In the genomic region with DNA sequence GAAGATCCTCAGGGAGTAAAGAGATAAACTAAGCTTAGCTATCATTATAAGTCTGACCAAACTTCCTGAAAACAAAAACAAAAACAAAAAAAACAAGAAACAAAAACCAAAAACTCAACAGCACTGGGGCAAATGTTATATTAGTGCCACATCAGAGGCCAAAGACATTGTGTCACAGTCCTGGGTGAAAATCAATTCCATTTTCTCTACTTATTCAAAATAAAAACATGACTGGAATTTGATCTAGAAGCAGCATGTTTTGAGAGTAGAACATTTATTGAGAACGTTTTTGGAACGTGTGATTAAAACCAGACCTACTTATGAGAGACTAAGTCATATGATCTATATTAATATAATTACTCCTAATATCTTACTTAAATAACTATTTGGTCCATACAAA, we compare ENCODE assay signal across 9 mouse cellular contexts. TPM values are rescaled to one million over a fixed set of nuclear protein-coding genes. Genes with fewer than 3 reads are reported as not detected.
A peak's percentile ranks its signal among the peaks of the same experiment; 100 is the strongest.
DNase-seq lines count a peak whose midpoint lies in the region; ATAC-seq and TF ChIP-seq lines count a peak whose summit lies in the region.
"Had no signal": no experiment of that assay in that cellular context is flagged by ENCODE, and none has a peak within 500 bp of the region (broad histone marks: within the 10 kb centered on the region; RNA-seq: fewer than 3 reads in every experiment).

No protein-coding gene starts in this region.

- H3K27ac ChIP-seq in heart, embryonic 10.5 days, result no peak overlapping the region
- H3K27ac ChIP-seq in ES-Bruce4 (ENCODE audit: insufficient read depth, low read length), result no peak overlapping the region
- H3K27ac ChIP-seq in hindbrain, embryonic 12.5 days, result no peak overlapping the region
- peak overlapping the region; percentile 61; the same call in 1 of the 2 replicates for H3K27ac ChIP-seq in liver, postnatal 0 days (ENCODE audit: low read depth)

- no peak for TF ChIP-seq EP300 in ES-Bruce4 (IDR thresholded peaks at IDR 0.05; ENCODE audit: insufficient read depth, low read depth, low read length)
- no peak for TF ChIP-seq EP300 in liver, postnatal 0 days (IDR thresholded peaks at IDR 0.05; ENCODE audit: low read depth)

- no peak for TF ChIP-seq CTCF in ES-Bruce4 (IDR thresholded peaks at IDR 0.05; ENCODE audit: low read depth, low read length)
- no peak for TF ChIP-seq CTCF in liver, postnatal 0 days (IDR thresholded peaks at IDR 0.05; ENCODE audit: low read depth)

- DNase-seq in heart, embryonic 10.5 days (ENCODE audit: low spot score), result no peak
- DNase-seq in heart, adult 11 months, result no peak
- DNase-seq in liver, postnatal 0 days, result no peak
- DNase-seq in cerebellum, adult 11-12 months, result no peak
- no peak for DNase-seq in thymus, postnatal 0 days (ENCODE audit: low spot score)
- DNase-seq: spleen, adult 18-20 months had no signal

- peak overlapping the region; percentile 59; the same call in 1 of the 2 replicates for H3K4me2 ChIP-seq in hindbrain, embryonic 12.5 days (replicated peaks)
- peak overlapping the region; percentile 77 for H3K4me2 ChIP-seq in liver, postnatal 0 days (ENCODE audit: low read depth, low read length)

- peak overlapping the region; percentile 99; the same call in 1 of the 2 replicates for H3K4me3 ChIP-seq in heart, embryonic 10.5 days
- no peak overlapping the region for H3K4me3 ChIP-seq in ES-Bruce4 (ENCODE audit: low read depth, low read length)
- H3K4me3 ChIP-seq in hindbrain, embryonic 12.5 days, result no peak overlapping the region
- peak overlapping the region; percentile 100 for H3K4me3 ChIP-seq in liver, postnatal 0 days (ENCODE audit: low read depth, low read length)

- peaks cover 27% of the 10 kb centered on the region for H3K4me1 ChIP-seq in heart, embryonic 10.5 days
- H3K4me1 ChIP-seq in ES-Bruce4 (ENCODE audit: control insufficient read depth, insufficient read depth, low read length), result no peaks in the 10 kb centered on the region
- H3K4me1 ChIP-seq in hindbrain, embryonic 12.5 days, result peaks cover 27% of the 10 kb centered on the region
- peaks cover 36% of the 10 kb centered on the region for H3K4me1 ChIP-seq in liver, postnatal 0 days (ENCODE audit: insufficient read depth)

- H3K27me3 ChIP-seq in heart, embryonic 10.5 days (ENCODE audit: insufficient read depth, poor library complexity, severe bottlenecking), result no peaks in the 10 kb centered on the region
- H3K27me3 ChIP-seq in ES-Bruce4 (ENCODE audit: control insufficient read depth, insufficient read depth, low read length, poor library complexity, severe bottlenecking), result no peaks in the 10 kb centered on the region
- H3K27me3 ChIP-seq in hindbrain, embryonic 12.5 days, result no peaks in the 10 kb centered on the region; the same call in 1 of the 2 replicates
- H3K27me3 ChIP-seq in liver, postnatal 0 days (ENCODE audit: insufficient read depth, low read length), result no peaks in the 10 kb centered on the region

- H3K9me3 ChIP-seq in heart, embryonic 10.5 days, result no peaks in the 10 kb centered on the region
- H3K9me3 ChIP-seq in ES-Bruce4 (replicated peaks; ENCODE audit: control insufficient read depth, insufficient read depth, low read length, poor library complexity, severe bottlenecking), result no peaks in the 10 kb centered on the region
- H3K9me3 ChIP-seq in hindbrain, embryonic 12.5 days (replicated peaks), result no peaks in the 10 kb centered on the region
- no peaks in the 10 kb centered on the region for H3K9me3 ChIP-seq in liver, postnatal 0 days (ENCODE audit: low read length)

- peak overlapping the region; percentile 98; the same call in 1 of the 2 replicates for H3K9ac ChIP-seq in ES-Bruce4 (ENCODE audit: low read depth, poor library complexity, severe bottlenecking)
- H3K9ac ChIP-seq in hindbrain, embryonic 12.5 days, result no peak overlapping the region
- peak overlapping the region; percentile 100 for H3K9ac ChIP-seq in liver, postnatal 0 days (replicated peaks)

- TF ChIP-seq POLR2A in ES-Bruce4 (IDR thresholded peaks at IDR 0.05; ENCODE audit: insufficient read depth, low read length), result no peak

- no peak for ATAC-seq in hindbrain, embryonic 12.5 days (ENCODE audit: low FRiP score)
- ATAC-seq in liver, postnatal 0 days, result no peak
- no peak for ATAC-seq in erythroid progenitor cell, adult 5-6 weeks (replicated peaks; ENCODE audit: low FRiP score, poor library complexity, severe bottlenecking)

- 64% methylated on average over 2 of the region's 2 CpGs for WGBS in heart, embryonic 10.5 days
- WGBS in hindbrain, embryonic 12.5 days, result 62% methylated on average over 2 of the region's 2 CpGs
- WGBS in liver, postnatal 0 days (ENCODE audit: insufficient replicate concordance), result 64% methylated on average over 2 of the region's 2 CpGs

- H3K36me3 ChIP-seq in heart, embryonic 10.5 days, result no peaks in the 10 kb centered on the region
- no peaks in the 10 kb centered on the region for H3K36me3 ChIP-seq in ES-Bruce4 (ENCODE audit: control insufficient read depth, insufficient read depth, low read length, poor library complexity, severe bottlenecking)
- no peaks in the 10 kb centered on the region for H3K36me3 ChIP-seq in hindbrain, embryonic 12.5 days
- no peaks in the 10 kb centered on the region for H3K36me3 ChIP-seq in liver, postnatal 0 days (replicated peaks; ENCODE audit: insufficient read depth, low read length)

RNA-seq across cellular contexts. Expression of gene Tmem131, which starts 6.5 kb away (rescaled TPM):
- 9.2 and 12.1 TPM in 2 replicates for polyA plus RNA-seq in heart, embryonic 10.5 days (2016; fragmentation: Nextera tagmentation; extraction: Ambion mirVana)
- 77.1 and 77.7 TPM in 2 replicates for polyA plus RNA-seq in ES-Bruce4 (2011; ENCODE audit: insufficient read depth, insufficient read length, low read depth, missing spikeins)
- 18.2 and 21.1 TPM in 2 replicates for polyA plus RNA-seq in hindbrain, embryonic 12.5 days (2016; fragmentation: Nextera tagmentation; extraction: Ambion mirVana)
- 4.8 and 6.1 TPM in 2 replicates for polyA plus RNA-seq in liver, postnatal 0 days (2015; fragmentation: Nextera tagmentation; extraction: Ambion mirVana)
- total RNA-seq in erythroid progenitor cell, adult 5-6 weeks (2015; ENCODE audit: low replicate concordance), result 128 and 139 TPM in 2 replicates
- total RNA-seq in erythroid progenitor cell, adult 5-6 weeks (2017; ENCODE audit: low replicate concordance), result 80.9 and 83.9 TPM in 2 replicates
- 13.6 and 15.2 TPM in 2 replicates for polyA plus RNA-seq in thymus, postnatal 0 days (2015; fragmentation: Nextera tagmentation; extraction: Ambion mirVana)

Comparison
In these comparisons a context has a peak if more than half of its experiments do, and no peak if none do; other contexts are left out.
1. H3K4me3 ChIP-seq: peak in heart, embryonic 10.5 days (single experiment) and liver, postnatal 0 days (single experiment); none in ES-Bruce4 (single experiment) and hindbrain, embryonic 12.5 days (single experiment).